In genomic region chr4:117882701-117883691, GRCm38 (mm10) we compare ENCODE assay signal across 9 mouse cellular contexts. TPM values are rescaled to one million over a fixed set of nuclear protein-coding genes. Genes with fewer than 3 reads are reported as not detected.
DNase-seq lines count a peak whose midpoint lies in the region; ATAC-seq and TF ChIP-seq lines count a peak whose summit lies in the region.
"Had no signal": no experiment of that assay in that cellular context is flagged by ENCODE, and none has a peak within 500 bp of the region (broad histone marks: within the 10 kb centered on the region; RNA-seq: fewer than 3 reads in every experiment).

TSS of gene B4galt2 (minus strand) at chr4:117883487.

- no peaks in the 10 kb centered on the region for H3K27me3 ChIP-seq in cerebellum, adult 2 months (ENCODE audit: control insufficient read depth, insufficient read depth, low read length)
- no peaks in the 10 kb centered on the region for H3K27me3 ChIP-seq in hindbrain, embryonic 12.5 days
- H3K27me3 ChIP-seq in midbrain, embryonic 11.5 days (ENCODE audit: control insufficient read depth, insufficient read depth, low read length), result no peaks in the 10 kb centered on the region
- H3K27me3 ChIP-seq in testis, adult 2 months (ENCODE audit: control insufficient read depth, insufficient read depth, low read length), result no peaks in the 10 kb centered on the region

- H3K27ac ChIP-seq in cerebellum, adult 2 months (ENCODE audit: insufficient read depth, low read length), result peak within 1 kb of the TSS; percentile 74
- peak within 1 kb of the TSS; percentile 76 for H3K27ac ChIP-seq in hindbrain, embryonic 12.5 days
- H3K27ac ChIP-seq in midbrain, embryonic 11.5 days (ENCODE audit: low read depth, low read length), result peak within 1 kb of the TSS; percentile 51; the same call in 1 of the 2 replicates
- H3K27ac ChIP-seq in testis, adult 2 months (ENCODE audit: control insufficient read depth, insufficient read depth, low read depth, low read length), result peak within 1 kb of the TSS; percentile 100

- H3K36me3 ChIP-seq in hindbrain, embryonic 12.5 days, result peaks cover 40% of the 10 kb centered on the region
- peaks cover under 1% of the 10 kb centered on the region; the same call in 1 of the 2 replicates for H3K36me3 ChIP-seq in midbrain, embryonic 11.5 days (ENCODE audit: control insufficient read depth, insufficient read depth, low read length)
- H3K36me3 ChIP-seq in testis, adult 2 months (ENCODE audit: control insufficient read depth, insufficient read depth, low read length), result no peaks in the 10 kb centered on the region; the same call in 1 of the 2 replicates

- H3K4me2 ChIP-seq in hindbrain, embryonic 12.5 days (replicated peaks), result peak within 1 kb of the TSS; percentile 88
- peak within 1 kb of the TSS; percentile 71 for H3K4me2 ChIP-seq in midbrain, embryonic 11.5 days

- TF ChIP-seq CTCF in cerebellum, adult 2 months (IDR thresholded peaks at IDR 0.05; ENCODE audit: borderline replicate concordance, insufficient read depth, low read depth, low read length), result no peak
- TF ChIP-seq CTCF in testis, adult 2 months (IDR thresholded peaks at IDR 0.05; ENCODE audit: control insufficient read depth, insufficient read depth, insufficient replicate concordance, low read depth, low read length), result no peak

- ATAC-seq in frontal cortex, adult (ENCODE audit: low TSS enrichment), result peak; percentile 8
- peak; percentile 54 for ATAC-seq in hindbrain, embryonic 12.5 days (ENCODE audit: low FRiP score)
- ATAC-seq in midbrain, embryonic 11.5 days (ENCODE audit: low FRiP score), result peak; percentile 68

- peak; percentile 49; the same call in 1 of the 2 replicates for TF ChIP-seq POLR2A in cerebellum, adult 2 months (IDR thresholded peaks at IDR 0.05; ENCODE audit: borderline replicate concordance, insufficient read depth, low read length)
- peak; percentile 83 for TF ChIP-seq POLR2A in testis, adult 2 months (IDR thresholded peaks at IDR 0.05; ENCODE audit: control insufficient read depth, low read depth, low read length)

- peaks cover 16% of the 10 kb centered on the region for H3K4me1 ChIP-seq in cerebellum, adult 2 months (ENCODE audit: control insufficient read depth, insufficient read depth, low read length)
- H3K4me1 ChIP-seq in hindbrain, embryonic 12.5 days, result peaks cover 67% of the 10 kb centered on the region
- peaks cover 25% of the 10 kb centered on the region for H3K4me1 ChIP-seq in midbrain, embryonic 11.5 days (ENCODE audit: control insufficient read depth, insufficient read depth, low read length)
- peaks cover 11% of the 10 kb centered on the region for H3K4me1 ChIP-seq in testis, adult 2 months (ENCODE audit: control insufficient read depth, insufficient read depth, low read length)

- H3K9ac ChIP-seq in hindbrain, embryonic 12.5 days, result peak within 1 kb of the TSS; percentile 90
- H3K9ac ChIP-seq in midbrain, embryonic 11.5 days (ENCODE audit: low read length), result peak within 1 kb of the TSS; percentile 94

- under 1% methylated on average over 80 of the region's 103 CpGs for WGBS in cerebellum, adult 2 months
- WGBS in hindbrain, embryonic 12.5 days, result under 1% methylated on average over 92 of the region's 103 CpGs
- WGBS in midbrain, embryonic 11.5 days, result under 1% methylated on average over 81 of the region's 103 CpGs

- DNase-seq in left cerebral cortex, adult 18-20 months (ENCODE audit: low spot score in 2 of 2), result peak; percentile 60 to 74
- DNase-seq in left cerebral cortex, adult 11 months (ENCODE audit: low spot score), result no peak
- peak; percentile 70 to 71 for DNase-seq in cerebellum, adult 2 months
- DNase-seq in left cerebral cortex, adult 8-10 months (ENCODE audit: low spot score in 2 of 2), result peak in 1 of 2 experiments; percentile 53
- peak; percentile 96 for DNase-seq in midbrain, embryonic 11.5 days (ENCODE audit: low spot score, missing footprints)

- H3K4me3 ChIP-seq in cerebellum, adult 2 months (replicated peaks; ENCODE audit: insufficient read depth, low read depth, low read length), result peak within 1 kb of the TSS; percentile 77
- H3K4me3 ChIP-seq in hindbrain, embryonic 12.5 days, result peak within 1 kb of the TSS; percentile 89
- peak within 1 kb of the TSS; percentile 86 for H3K4me3 ChIP-seq in midbrain, embryonic 11.5 days (ENCODE audit: low read depth, low read length)
- peak within 1 kb of the TSS; percentile 91 for H3K4me3 ChIP-seq in testis, adult 2 months (ENCODE audit: control insufficient read depth, low read depth, low read length)

- H3K9me3 ChIP-seq in hindbrain, embryonic 12.5 days (replicated peaks), result no peaks in the 10 kb centered on the region
- no peaks in the 10 kb centered on the region for H3K9me3 ChIP-seq in midbrain, embryonic 11.5 days (ENCODE audit: control insufficient read depth, low read length)

RNA-seq across cellular contexts. Expression of gene B4galt2, which starts in this region (rescaled TPM):
- 10 to 100 TPM; 82.6 to 89.3 TPM for total RNA-seq in left cerebral cortex, adult 18-20 months (2021)
- polyA plus RNA-seq in cerebellum, adult 2 months (2012; rRNA removed), result 41.0 and 42.0 TPM in 2 replicates
- 43.9 and 44.3 TPM in 2 replicates for polyA plus RNA-seq in hindbrain, embryonic 12.5 days (2016; fragmentation: Nextera tagmentation; extraction: Ambion mirVana)
- 10 to 100 TPM; 73.0 to 85.0 (median 79.7) TPM for total RNA-seq in left cerebral cortex, adult 8-10 months (2022)
- polyA plus RNA-seq in midbrain, embryonic 11.5 days (2014; fragmentation: Nextera tagmentation; extraction: Ambion mirVana), result 26.8 and 29.1 TPM in 2 replicates
- polyA plus RNA-seq in testis, adult 2 months (2012; rRNA removed), result 28.5 and 33.1 TPM in 2 replicates
- total RNA-seq: neutrophil, adult 5-6 weeks had no signal

Comparison
In these comparisons a context has a peak if more than half of its experiments do, and no peak if none do; other contexts are left out.
1. ATAC-seq: peak in every context shown above with its lines; median percentile 68 in midbrain, embryonic 11.5 days; 54 in hindbrain, embryonic 12.5 days; 8 in frontal cortex, adult.